Mouse (Mus musculus) G1E (cell line): ENCODE results near the gene Prok2. TPM values are rescaled to one million over a fixed set of nuclear protein-coding genes. Genes with fewer than 3 reads are reported as not detected.

Experiments
- ATAC-seq: 2 replicates; pipeline ENCODE4 v1.8.0; 2016; ENCODE audit warnings: mild to moderate bottlenecking; ENCODE audit not compliant: insufficient number of reproducible peaks, poor library complexity, low FRiP score, severe bottlenecking; ENCODE audit errors: extremely low read depth
- DNase-seq: peaks from one replicate; pipeline ENCODE4 v3.0.0; 2012; ENCODE audit warnings: low spot score
- H3K27me3 ChIP-seq: 2 replicates; pipeline ENCODE4 v1.6.1; 2012; ENCODE audit warnings: mild to moderate bottlenecking, low read length, inconsistent platforms; ENCODE audit not compliant: insufficient read depth
- H3K36me3 ChIP-seq: replicated peaks from 2 replicates; pipeline ENCODE3; 2012; ENCODE audit warnings: mild to moderate bottlenecking, inconsistent platforms
- H3K4me1 ChIP-seq: 2 replicates; pipeline ENCODE4 v1.6.1; 2012; ENCODE audit warnings: low read depth, low read length, inconsistent platforms, mixed read lengths; ENCODE audit not compliant: insufficient read depth
- H3K4me3 ChIP-seq: 2 replicates; pipeline ENCODE4 v1.5.1; 2012; ENCODE audit warnings: low read depth, mild to moderate bottlenecking, inconsistent platforms, low read length, moderate library complexity, mixed read lengths
- H3K9me3 ChIP-seq: replicated peaks from 2 replicates; pipeline ENCODE4 v1.6.1; 2012; ENCODE audit warnings: inconsistent platforms
- CTCF ChIP-seq: IDR thresholded peaks from 2 replicates; pipeline ENCODE4 v1.5.1; 2012; ENCODE audit warnings: low read depth, low read length, inconsistent platforms, mixed read lengths
- GATA1 ChIP-seq: IDR thresholded peaks from 2 replicates; pipeline ENCODE4 v1.6.1; 2012; ENCODE audit warnings: borderline replicate concordance, low read length, inconsistent platforms, mixed read lengths
- GATA2 ChIP-seq: IDR thresholded peaks from 2 replicates; pipeline ENCODE4 v1.6.1; 2012; ENCODE audit warnings: low read depth, low read length, inconsistent platforms, borderline replicate concordance
- POLR2AphosphoS5 ChIP-seq: IDR thresholded peaks from 2 replicates; pipeline ENCODE4 v1.6.1; 2012; ENCODE audit warnings: low read depth, low read length, inconsistent platforms; ENCODE audit not compliant: insufficient replicate concordance
- TAL1 ChIP-seq: conservative IDR thresholded peaks from 2 replicates; pipeline ENCODE4 v1.6.1; 2012; ENCODE audit warnings: low read depth, low read length, inconsistent platforms, mixed read lengths
- polyA plus RNA-seq: library from polyadenylated mRNA; stranded (reverse); fragments of >175 nt; gene quantifications from 2 replicates; pipeline ENCODE4 v1.2.3, GENCODE M21; 2012
- total RNA-seq, 2 experiments: library from RNA; stranded (forward) in 1 of 2; stranded (reverse) in 1 of 2; fragments of 200-1000 nt in 1 of 2; fragments of >200 nt in 1 of 2; fragmentation: Nextera tagmentation in 1 of 2; gene quantifications; 2 replicates each; pipeline ENCODE4 v1.2.3; 2014 to 2017

Prok2 gene
- total and polyA plus RNA-seq, 3 experiments = 0.22 TPM; not detected in 2

DNA sequence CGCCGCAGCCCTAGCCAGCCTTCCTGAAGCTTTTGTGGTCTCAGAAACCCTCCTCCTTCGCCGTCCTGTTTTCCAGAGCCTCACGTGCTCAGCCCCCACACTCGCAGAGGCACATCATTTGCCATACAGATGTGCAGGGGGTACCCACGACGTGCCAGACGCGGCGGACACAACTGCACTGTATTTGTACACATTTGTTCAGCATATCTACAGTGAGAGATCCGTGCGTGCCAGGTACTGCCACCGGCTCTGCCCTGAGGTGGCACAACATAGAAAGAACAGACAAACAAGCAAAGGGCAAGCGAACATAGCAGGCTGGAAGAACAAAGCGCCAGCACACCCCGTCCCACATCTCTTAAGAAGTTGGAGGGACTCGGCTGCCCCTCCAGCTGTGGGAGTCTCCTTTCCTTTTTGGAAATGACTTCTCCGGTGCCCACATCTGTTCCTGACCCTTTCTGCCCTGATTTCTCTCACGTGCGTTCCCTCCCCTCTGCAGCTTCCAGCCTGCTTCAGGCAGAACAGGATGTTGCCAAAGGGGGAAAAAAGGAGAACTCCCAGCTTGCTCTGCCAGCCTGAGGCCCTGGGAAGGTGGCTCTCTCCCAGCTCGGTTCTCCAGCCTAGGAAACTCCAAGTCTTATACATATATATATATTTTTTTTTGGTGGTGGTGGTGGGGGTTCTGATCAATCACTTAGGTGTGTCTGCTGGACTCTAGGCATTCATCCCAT lies 548 bp upstream of the Prok2 start:
- Histone ChIP-seq H3K27me3 (no peaks in the 10 kb centered on the region), H3K9me3 (peaks cover 51% of the 10 kb centered on the region), H3K4me3 (no peak overlapping the region), H3K4me1 (no peaks in the 10 kb centered on the region), H3K36me3 (no peaks in the 10 kb centered on the region)
- ATAC-seq (no peak), DNase-seq (no peak)
- TF ChIP-seq GATA1 (no peak), POLR2AphosphoS5 (no peak)

DNA sequence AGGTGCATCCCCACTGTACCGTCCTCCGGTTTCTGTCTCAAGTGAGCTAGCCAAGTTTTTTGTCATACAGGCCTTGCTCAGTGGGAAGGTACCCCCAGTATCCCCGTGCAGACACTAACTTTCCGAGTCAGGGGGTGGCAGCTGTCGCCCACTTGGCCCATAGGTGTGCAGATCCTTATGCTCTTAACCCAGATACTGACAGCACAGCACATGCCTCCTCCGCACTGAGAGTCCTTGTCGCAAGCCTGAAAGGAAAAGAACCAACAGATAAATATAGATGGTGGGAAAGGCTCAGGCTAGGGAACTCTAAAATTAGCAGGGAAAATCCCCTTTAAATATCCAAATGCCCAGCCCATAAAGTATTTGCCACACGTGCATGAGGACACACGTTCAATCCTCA lies 3.8 kb downstream of the Prok2 start:
- Histone ChIP-seq H3K27me3 (no peaks in the 10 kb centered on the region), H3K4me3 (no peak overlapping the region), H3K36me3 (no peaks in the 10 kb centered on the region), H3K9me3 (peaks cover 48% of the 10 kb centered on the region), H3K4me1 (no peaks in the 10 kb centered on the region)
- DNase-seq = no peak
- no peak for ATAC-seq
- no peak for TF ChIP-seq TAL1
- no peak for TF ChIP-seq CTCF
- TF ChIP-seq POLR2AphosphoS5 = no peak
- TF ChIP-seq GATA2 = no peak
- no peak for TF ChIP-seq GATA1

DNA sequence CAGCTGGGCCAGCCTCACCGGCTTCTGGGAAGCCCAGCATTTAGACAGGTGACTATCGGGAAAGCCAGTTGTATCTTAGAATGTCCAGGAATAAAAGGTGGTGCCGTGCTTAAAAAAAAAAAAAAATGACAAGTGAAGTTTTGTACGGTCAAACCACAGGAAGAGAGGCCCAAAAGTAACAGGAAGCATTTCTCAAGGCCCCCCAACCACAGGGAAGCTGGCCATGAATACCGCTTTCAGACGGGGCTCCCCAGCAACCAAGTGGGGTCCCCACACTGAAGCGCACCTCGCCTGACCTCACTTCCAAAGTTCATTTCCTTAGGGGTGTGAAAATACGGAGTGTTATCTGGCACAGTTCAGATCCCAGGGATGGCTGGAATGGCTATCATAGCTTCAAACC lies 5.2 kb downstream of the Prok2 start:
- Histone ChIP-seq H3K4me1 (no peaks in the 10 kb centered on the region), H3K4me3 (no peak overlapping the region), H3K27me3 (no peaks in the 10 kb centered on the region), H3K9me3 (peaks cover 36% of the 10 kb centered on the region), H3K36me3 (no peaks in the 10 kb centered on the region)
- ATAC-seq = no peak
- no peak for DNase-seq
- TF ChIP-seq GATA1 (no peak), TAL1 (no peak), CTCF (no peak), GATA2 (no peak), POLR2AphosphoS5 (no peak)

DNA sequence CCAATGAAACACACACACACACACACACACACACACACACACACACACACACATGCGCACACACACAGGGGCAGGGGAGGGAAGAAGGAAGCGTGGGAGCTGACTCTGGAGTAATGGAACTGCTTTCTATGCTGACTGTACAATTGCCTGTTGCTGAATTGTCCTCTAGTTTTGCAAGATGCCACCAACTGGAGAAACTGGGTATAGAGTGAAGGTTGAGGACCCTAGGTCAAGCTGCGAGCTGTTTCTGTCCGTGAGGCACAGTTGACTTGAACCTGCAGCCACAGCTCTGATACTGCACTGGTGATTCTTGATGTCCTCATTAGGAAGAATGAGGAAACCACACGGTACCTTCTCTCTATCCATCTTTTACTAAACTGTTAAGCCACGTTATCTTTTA lies 10.3 kb downstream of the Prok2 start:
- Histone ChIP-seq H3K4me1 (no peaks in the 10 kb centered on the region), H3K4me3 (no peak overlapping the region), H3K36me3 (no peaks in the 10 kb centered on the region), H3K27me3 (no peaks in the 10 kb centered on the region), H3K9me3 (peaks cover 44% of the 10 kb centered on the region)
- ATAC-seq = no peak
- DNase-seq = no peak
- TF ChIP-seq CTCF (no peak), GATA2 (no peak), GATA1 (no peak)

DNA sequence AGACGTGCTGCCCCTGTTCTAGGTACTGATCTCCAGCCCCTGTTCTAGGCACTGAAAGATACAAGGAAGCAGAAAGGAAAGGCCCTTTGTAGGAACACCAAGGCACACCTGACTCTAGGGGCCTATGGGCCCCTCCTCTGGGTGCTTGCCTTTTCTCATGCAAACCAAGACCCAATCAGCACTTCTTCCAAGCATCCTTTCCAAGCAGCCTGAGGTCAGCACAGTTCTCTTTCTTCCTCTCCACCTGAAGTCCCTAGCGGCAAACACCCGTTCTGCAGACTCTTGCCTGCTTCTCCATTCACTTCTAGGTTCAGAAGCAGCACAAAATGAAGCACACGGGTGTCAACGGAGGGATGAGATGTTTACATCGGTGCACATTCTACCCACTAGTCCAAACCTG lies 11.0 kb downstream of the Prok2 start:
- ATAC-seq (no peak), DNase-seq (no peak)
- no peak overlapping the region for H3K4me3 ChIP-seq
- peaks cover 45% of the 10 kb centered on the region for H3K9me3 ChIP-seq
- H3K36me3 ChIP-seq = no peaks in the 10 kb centered on the region
- no peaks in the 10 kb centered on the region; the same call in 1 of the 2 replicates for H3K27me3 ChIP-seq
- H3K4me1 ChIP-seq = no peaks in the 10 kb centered on the region
- no peak for TF ChIP-seq TAL1
- no peak for TF ChIP-seq POLR2AphosphoS5
- TF ChIP-seq GATA2 = no peak
- no peak for TF ChIP-seq CTCF
- TF ChIP-seq GATA1 = no peak

DNA sequence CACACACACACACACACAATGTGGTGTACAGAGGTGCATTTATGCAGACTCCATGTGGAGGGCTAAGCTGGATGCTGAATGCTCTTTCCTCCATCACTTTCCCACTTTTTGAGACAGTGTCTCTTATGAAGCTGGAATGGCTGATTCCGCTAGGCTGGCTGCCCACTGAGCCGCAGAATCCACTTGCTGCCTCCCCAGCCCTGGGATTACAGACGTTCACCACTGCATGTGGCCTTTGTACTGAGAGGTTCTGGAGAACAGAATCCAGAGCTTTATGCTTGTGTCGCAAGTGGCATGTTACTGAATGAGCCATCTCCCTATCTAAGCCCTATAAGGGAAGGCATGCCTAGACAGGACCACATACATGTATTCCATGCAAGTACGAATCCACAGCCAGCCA lies 12.9 kb downstream of the Prok2 start:
- no peaks in the 10 kb centered on the region; the same call in 1 of the 2 replicates for H3K27me3 ChIP-seq
- DNase-seq = no peak
- no peak for TF ChIP-seq TAL1
- no peak for TF ChIP-seq GATA2
- H3K9me3 ChIP-seq = peaks cover 47% of the 10 kb centered on the region
- no peaks in the 10 kb centered on the region for H3K4me1 ChIP-seq
- no peaks in the 10 kb centered on the region for H3K36me3 ChIP-seq
- H3K4me3 ChIP-seq = no peak overlapping the region
- no peak for ATAC-seq

DNA sequence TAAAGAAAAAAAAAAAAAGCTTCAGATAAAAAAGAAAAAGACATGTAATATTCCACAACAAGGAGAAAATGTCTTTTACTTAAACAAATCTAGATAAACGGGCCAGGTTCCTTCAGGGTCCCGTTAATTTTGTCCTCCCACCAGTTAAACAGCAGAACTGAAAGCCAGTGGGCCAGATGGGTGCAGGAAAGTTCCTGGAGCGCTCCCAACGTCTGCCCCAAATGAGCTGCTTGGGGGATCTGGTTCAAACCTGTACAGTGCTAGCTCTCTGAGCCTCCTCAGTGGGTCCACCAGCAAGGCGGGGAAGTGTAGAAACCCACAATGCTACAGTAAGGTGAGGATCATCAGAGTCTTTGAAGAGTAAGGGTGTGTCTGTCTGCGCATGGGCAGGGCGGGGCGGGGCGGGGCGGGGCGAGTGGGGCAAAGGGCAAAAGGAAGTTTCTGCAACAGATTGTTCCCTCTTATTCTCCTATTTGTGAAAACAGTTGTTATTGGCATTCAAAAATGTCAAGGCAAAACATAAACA lies 14.6 kb downstream of the Prok2 start:
- Histone ChIP-seq H3K36me3 (no peaks in the 10 kb centered on the region), H3K9me3 (peaks cover 54% of the 10 kb centered on the region), H3K4me3 (no peak overlapping the region), H3K4me1 (no peaks in the 10 kb centered on the region), H3K27me3 (no peaks in the 10 kb centered on the region; the same call in 1 of the 2 replicates)
- ATAC-seq (no peak), DNase-seq (no peak)
- TF ChIP-seq GATA2 (no peak), GATA1 (no peak), POLR2AphosphoS5 (no peak), CTCF (no peak), TAL1 (no peak)
